In the genomic region with DNA sequence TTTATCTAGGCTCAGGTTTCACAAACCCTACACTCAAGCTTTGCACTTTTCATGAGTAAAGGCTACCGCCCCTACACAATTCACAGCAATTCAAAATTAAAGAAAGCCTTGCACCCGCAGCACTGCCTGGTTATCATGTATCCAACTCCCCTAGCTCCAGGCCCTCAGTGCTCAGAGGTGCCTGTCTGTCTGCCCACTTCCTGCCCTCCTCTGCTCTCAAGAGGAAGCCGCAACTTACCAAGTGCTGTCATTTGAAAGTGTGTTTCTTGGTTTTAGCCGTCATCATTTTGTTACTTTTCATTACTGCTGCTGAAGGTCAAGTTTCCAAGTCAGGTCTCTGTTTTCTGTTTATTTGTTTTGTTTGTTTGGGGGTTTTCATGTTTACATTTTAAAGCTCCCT, we compare ENCODE assay signal across 20 mouse cellular contexts.
DNase-seq lines count a peak whose midpoint lies in the region; ATAC-seq lines count a peak whose summit lies in the region.
"Had no signal": no experiment of that assay in that cellular context is flagged by ENCODE, and none has a peak within 500 bp of the region (broad histone marks: within the 10 kb centered on the region; RNA-seq: fewer than 3 reads in every experiment).

No protein-coding gene starts in this region.

- no peak overlapping the region for H3K27ac ChIP-seq in liver, embryonic 11.5 days (ENCODE audit: low read depth, low read length)
- H3K27ac ChIP-seq in forebrain, embryonic 13.5 days: no peak overlapping the region
- H3K27ac ChIP-seq: embryonic facial prominence, embryonic 13.5 days; forebrain, embryonic 10.5 days; heart, adult 2 months; left cerebral cortex, adult 2 months; limb, embryonic 13.5 days had no signal

- H3K4me1 ChIP-seq in liver, embryonic 11.5 days (replicated peaks; ENCODE audit: control insufficient read depth, insufficient read depth, low read length): no peaks in the 10 kb centered on the region; the same call in 1 of the 2 replicates
- no peaks in the 10 kb centered on the region for H3K4me1 ChIP-seq in forebrain, embryonic 13.5 days

- H3K4me2 ChIP-seq in liver, embryonic 11.5 days: no peak overlapping the region
- H3K4me2 ChIP-seq in forebrain, embryonic 13.5 days: no peak overlapping the region
- H3K4me2 ChIP-seq: embryonic facial prominence, embryonic 13.5 days; limb, embryonic 13.5 days; lung, embryonic 14.5 days; midbrain, embryonic 11.5 days had no signal

- no peak overlapping the region for H3K9ac ChIP-seq in liver, embryonic 11.5 days (ENCODE audit: low read depth, low read length)
- H3K9ac ChIP-seq in forebrain, embryonic 13.5 days: no peak overlapping the region
- H3K9ac ChIP-seq: embryonic facial prominence, embryonic 13.5 days; limb, embryonic 13.5 days; lung, embryonic 14.5 days had no signal

- H3K27me3 ChIP-seq in liver, embryonic 11.5 days (replicated peaks; ENCODE audit: control insufficient read depth, insufficient read depth, low read length): no peaks in the 10 kb centered on the region
- no peaks in the 10 kb centered on the region for H3K27me3 ChIP-seq in forebrain, embryonic 13.5 days
- H3K27me3 ChIP-seq: embryonic facial prominence, embryonic 13.5 days; limb, embryonic 13.5 days had no signal

- no peaks in the 10 kb centered on the region for H3K9me3 ChIP-seq in liver, embryonic 11.5 days (ENCODE audit: control insufficient read depth, low read length)
- no peaks in the 10 kb centered on the region for H3K9me3 ChIP-seq in forebrain, embryonic 13.5 days (replicated peaks)
- H3K9me3 ChIP-seq: embryonic facial prominence, embryonic 13.5 days; forebrain, embryonic 10.5 days; limb, embryonic 13.5 days had no signal

- H3K36me3 ChIP-seq in liver, embryonic 11.5 days (ENCODE audit: control insufficient read depth, insufficient read depth, low read length): no peaks in the 10 kb centered on the region
- H3K36me3 ChIP-seq in forebrain, embryonic 13.5 days (ENCODE audit: poor library complexity, severe bottlenecking): no peaks in the 10 kb centered on the region
- H3K36me3 ChIP-seq: embryonic facial prominence, embryonic 13.5 days; forebrain, embryonic 10.5 days; limb, embryonic 13.5 days had no signal

- DNase-seq in liver: peak; percentile 7
- no peak for DNase-seq in liver, embryonic 11.5 days (ENCODE audit: low spot score)
- DNase-seq in thymus, postnatal 25 days: peak; percentile 69
- no peak for DNase-seq in kidney, adult 9 months
- DNase-seq in frontal cortex, postnatal 25 days (ENCODE audit: low spot score in 2 of 2): no peak
- DNase-seq: cerebellum, postnatal 36 days; heart, adult 2 months; heart, postnatal 14 days; kidney, postnatal 36 days; lung, embryonic 14.5 days; right cerebral cortex, postnatal 4 days had no signal

- ATAC-seq in liver, embryonic 11.5 days (replicated peaks; ENCODE audit: low FRiP score): no peak
- ATAC-seq in common myeloid progenitor, adult 5-6 weeks (replicated peaks; ENCODE audit: low read depth, poor library complexity, severe bottlenecking): peak; percentile 97
- peak; percentile 85 for ATAC-seq in neutrophil, adult 5-6 weeks (ENCODE audit: extremely low read depth, insufficient number of reproducible peaks, low FRiP score, poor library complexity, severe bottlenecking)
- no peak for ATAC-seq in forebrain, embryonic 13.5 days

- H3K4me3 ChIP-seq in liver, embryonic 11.5 days (ENCODE audit: low read depth, low read length): no peak overlapping the region
- no peak overlapping the region for H3K4me3 ChIP-seq in forebrain, embryonic 13.5 days
- H3K4me3 ChIP-seq: embryonic facial prominence, embryonic 13.5 days; forebrain, embryonic 10.5 days; heart, adult 2 months; left cerebral cortex, adult 2 months; limb, embryonic 13.5 days; myocyte had no signal

- 63% methylated on average over 4 of the region's 4 CpGs for WGBS in liver, embryonic 11.5 days
- WGBS in forebrain, embryonic 13.5 days: 89% methylated on average over 4 of the region's 4 CpGs

Comparison
In these comparisons a context has a peak if more than half of its experiments do, and no peak if none do; other contexts are left out.
1. DNase-seq: peak in liver (single experiment) and thymus, postnatal 25 days (single experiment); none in liver, embryonic 11.5 days (single experiment), kidney, adult 9 months (single experiment) and frontal cortex, postnatal 25 days (0 of 2).
2. ATAC-seq: peak in common myeloid progenitor, adult 5-6 weeks (single experiment) and neutrophil, adult 5-6 weeks (single experiment); none in liver, embryonic 11.5 days (single experiment) and forebrain, embryonic 13.5 days (single experiment).